Mouse (Mus musculus): Measurements from ENCODE around the gene Olfr106-ps. TPM values are rescaled to one million over a fixed set of nuclear protein-coding genes. Genes with fewer than 3 reads are reported as not detected.

Olfr106-ps gene
- not detected in 2 replicates for polyA plus RNA-seq (2014; fragmentation: Nextera tagmentation; extraction: Ambion mirVana)

DNA sequence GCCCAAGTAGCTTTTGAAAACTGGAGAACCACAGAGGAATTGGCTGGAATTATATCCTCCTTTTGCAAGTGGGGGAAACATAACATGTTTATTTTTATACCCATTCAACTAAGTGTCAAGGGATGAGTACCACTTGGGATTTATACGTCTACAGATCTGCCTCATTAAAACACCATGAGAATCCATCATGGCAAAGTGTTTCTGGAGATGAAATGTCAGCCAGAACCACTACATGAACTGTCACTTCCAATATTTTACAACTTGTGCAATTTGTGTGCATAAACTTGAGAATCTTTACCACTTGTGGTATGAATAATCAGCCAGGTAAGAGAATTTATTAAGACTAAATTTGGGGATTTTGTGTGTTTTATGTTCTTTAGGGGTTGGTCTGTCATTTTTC is at the start of gene Olfr106-ps:
Gene Olfr106-ps, plus strand, starts transcription at position 301 of the 400 bp plus-strand sequence.
- 79% methylated on average over 1 of the region's 1 CpGs for WGBS
- no peak for DNase-seq (ENCODE audit: low spot score)

DNA sequence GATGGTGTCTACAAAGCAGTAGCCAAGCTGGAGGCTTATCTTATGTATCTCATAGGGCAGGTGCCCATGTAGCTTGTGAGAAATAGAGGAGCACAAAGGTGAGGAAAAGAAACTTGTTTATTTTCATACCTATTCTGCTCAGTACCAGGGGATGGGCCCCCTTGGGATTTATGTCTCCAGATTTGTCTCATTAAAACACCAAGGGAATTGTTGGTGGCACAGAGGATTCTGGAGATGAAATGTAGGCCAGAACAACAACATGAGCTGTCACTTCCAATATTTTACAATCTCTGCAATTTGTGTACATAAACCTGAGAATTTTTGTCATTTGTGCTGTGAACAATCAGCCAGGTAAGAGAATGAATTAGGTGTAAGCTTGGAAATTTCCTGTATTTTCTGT is 30.9 kb upstream of the Olfr106-ps start, which contains the start of gene Olfr104-ps:
Gene Olfr104-ps, plus strand, starts transcription at position 301 of the 400 bp plus-strand sequence.
- Histone ChIP-seq H3K4me3 (ENCODE audit: low read depth, low read length) (no peak within 1 kb of the TSS), H3K4me1 (ENCODE audit: control insufficient read depth, insufficient read depth, low read length) (no peaks in the 10 kb centered on the region), H3K27ac (replicated peaks; ENCODE audit: low read depth, low read length) (no peak within 1 kb of the TSS), H3K9ac (ENCODE audit: low read length) (no peak within 1 kb of the TSS), H3K9me3 (ENCODE audit: control insufficient read depth, low read length) (no peaks in the 10 kb centered on the region), H3K36me3 (ENCODE audit: control insufficient read depth, insufficient read depth, low read length) (no peaks in the 10 kb centered on the region), H3K4me2 (ENCODE audit: low read depth, severe bottlenecking) (no peak within 1 kb of the TSS), H3K27me3 (ENCODE audit: control insufficient read depth, insufficient read depth, low read length) (no peaks in the 10 kb centered on the region)
- ATAC-seq (ENCODE audit: insufficient number of reproducible peaks, low FRiP score, low TSS enrichment, low read depth) (no peak), DNase-seq (ENCODE audit: low spot score) (no peak)

More for the DNA sequence above, at the start of gene Olfr106-ps:
- H3K4me2 ChIP-seq (ENCODE audit: low read depth, severe bottlenecking), result no peak within 1 kb of the TSS
- H3K4me3 ChIP-seq (ENCODE audit: low read depth, low read length), result no peak within 1 kb of the TSS
- no peaks in the 10 kb centered on the region for H3K27me3 ChIP-seq (ENCODE audit: control insufficient read depth, insufficient read depth, low read length)
- H3K36me3 ChIP-seq (ENCODE audit: control insufficient read depth, insufficient read depth, low read length), result no peaks in the 10 kb centered on the region
- no peaks in the 10 kb centered on the region for H3K9me3 ChIP-seq (ENCODE audit: control insufficient read depth, low read length)
- ATAC-seq (ENCODE audit: insufficient number of reproducible peaks, low FRiP score, low TSS enrichment, low read depth), result no peak
- H3K9ac ChIP-seq (ENCODE audit: low read length), result no peak within 1 kb of the TSS
- no peak within 1 kb of the TSS for H3K27ac ChIP-seq (replicated peaks; ENCODE audit: low read depth, low read length)
- H3K4me1 ChIP-seq (ENCODE audit: control insufficient read depth, insufficient read depth, low read length), result no peaks in the 10 kb centered on the region

DNA sequence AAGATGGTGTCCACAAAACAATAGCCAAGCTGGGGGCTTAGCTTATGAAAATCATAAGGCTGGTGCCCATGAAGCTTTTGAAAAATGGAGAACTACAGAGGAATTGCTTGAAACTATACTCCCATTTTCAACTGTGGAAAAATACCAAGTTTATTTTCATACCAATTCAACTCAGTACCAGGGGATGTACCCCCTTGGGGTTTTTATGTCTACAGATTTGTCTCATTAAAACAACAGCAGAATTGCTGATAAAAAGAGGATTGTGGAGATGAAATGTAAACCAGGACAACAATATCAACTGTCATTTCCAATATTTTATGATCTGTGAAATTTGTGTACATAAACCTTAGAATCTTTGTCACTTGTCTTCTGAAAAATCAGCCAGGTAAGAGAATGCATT is 11.5 kb upstream of the Olfr106-ps start, which contains the start of gene Olfr105-ps:
Gene Olfr105-ps, plus strand, starts transcription at position 301 of the 400 bp plus-strand sequence.
- no peaks in the 10 kb centered on the region for H3K36me3 ChIP-seq (ENCODE audit: control insufficient read depth, insufficient read depth, low read length)
- ATAC-seq (ENCODE audit: insufficient number of reproducible peaks, low FRiP score, low TSS enrichment, low read depth), result no peak
- H3K4me2 ChIP-seq (ENCODE audit: low read depth, severe bottlenecking), result no peak within 1 kb of the TSS
- H3K4me3 ChIP-seq (ENCODE audit: low read depth, low read length), result no peak within 1 kb of the TSS
- no peak within 1 kb of the TSS for H3K9ac ChIP-seq (ENCODE audit: low read length)
- H3K4me1 ChIP-seq (ENCODE audit: control insufficient read depth, insufficient read depth, low read length), result no peaks in the 10 kb centered on the region
- H3K27ac ChIP-seq (replicated peaks; ENCODE audit: low read depth, low read length), result no peak within 1 kb of the TSS
- DNase-seq (ENCODE audit: low spot score), result no peak
- no peaks in the 10 kb centered on the region for H3K9me3 ChIP-seq (ENCODE audit: control insufficient read depth, low read length)
- no peaks in the 10 kb centered on the region for H3K27me3 ChIP-seq (ENCODE audit: control insufficient read depth, insufficient read depth, low read length)

GRCm38 (mm10) chr17:37398926-37399325 is 8.7 kb downstream of the Olfr106-ps start, which contains the start of gene Olfr107:
TSS of gene Olfr107 (plus strand) at chr17:37399226.
- Histone ChIP-seq H3K9ac (ENCODE audit: low read length) (no peak within 1 kb of the TSS), H3K4me2 (ENCODE audit: low read depth, severe bottlenecking) (no peak within 1 kb of the TSS), H3K36me3 (ENCODE audit: control insufficient read depth, insufficient read depth, low read length) (no peaks in the 10 kb centered on the region), H3K27ac (replicated peaks; ENCODE audit: low read depth, low read length) (no peak within 1 kb of the TSS), H3K4me1 (ENCODE audit: control insufficient read depth, insufficient read depth, low read length) (no peaks in the 10 kb centered on the region), H3K9me3 (ENCODE audit: control insufficient read depth, low read length) (no peaks in the 10 kb centered on the region), H3K27me3 (ENCODE audit: control insufficient read depth, insufficient read depth, low read length) (no peaks in the 10 kb centered on the region), H3K4me3 (ENCODE audit: low read depth, low read length) (no peak within 1 kb of the TSS)
- ATAC-seq (ENCODE audit: insufficient number of reproducible peaks, low FRiP score, low TSS enrichment, low read depth) (no peak), DNase-seq (ENCODE audit: low spot score) (no peak)
- 83% methylated on average over 3 of the region's 3 CpGs for WGBS

DNA sequence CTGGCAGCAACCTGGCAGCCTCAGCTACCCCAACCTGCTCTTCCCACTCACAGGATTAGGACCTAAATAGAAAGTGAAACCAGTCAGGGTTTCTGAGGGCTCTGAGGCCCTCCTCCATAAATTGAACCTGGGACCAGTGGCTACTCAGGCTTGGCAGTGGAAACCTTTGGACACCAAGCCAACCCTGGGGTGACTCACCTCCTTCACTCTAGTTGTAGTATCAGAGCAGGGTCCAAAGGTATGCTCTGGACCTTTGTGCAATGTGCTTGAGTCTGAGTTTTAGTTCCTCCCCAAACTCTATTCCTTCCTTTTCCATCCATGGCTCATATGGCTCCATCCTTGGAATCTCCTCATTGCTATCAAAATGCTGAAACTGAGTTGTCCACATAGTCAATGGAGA is 23.2 kb downstream of the Olfr106-ps start:
- H3K27ac ChIP-seq (replicated peaks; ENCODE audit: low read depth, low read length), result no peak overlapping the region
- no peak overlapping the region for H3K9ac ChIP-seq (ENCODE audit: low read length)
- H3K4me2 ChIP-seq (ENCODE audit: low read depth, severe bottlenecking), result no peak overlapping the region
- no peaks in the 10 kb centered on the region for H3K4me1 ChIP-seq (ENCODE audit: control insufficient read depth, insufficient read depth, low read length)
- H3K27me3 ChIP-seq (ENCODE audit: control insufficient read depth, insufficient read depth, low read length), result no peaks in the 10 kb centered on the region
- DNase-seq (ENCODE audit: low spot score) (no peak), ATAC-seq (ENCODE audit: insufficient number of reproducible peaks, low FRiP score, low TSS enrichment, low read depth) (no peak)
- H3K36me3 ChIP-seq (ENCODE audit: control insufficient read depth, insufficient read depth, low read length), result no peaks in the 10 kb centered on the region
- no peak overlapping the region for H3K4me3 ChIP-seq (ENCODE audit: low read depth, low read length)
- no peaks in the 10 kb centered on the region for H3K9me3 ChIP-seq (ENCODE audit: control insufficient read depth, low read length)

GRCm38 (mm10) chr17:37445180-37445579 is 55.0 kb downstream of the Olfr106-ps start, which contains the start of gene Olfr108:
TSS of gene Olfr108 (plus strand) at chr17:37445480.
- H3K27ac ChIP-seq (replicated peaks; ENCODE audit: low read depth, low read length), result no peak within 1 kb of the TSS
- WGBS, result 89% methylated on average over 1 of the region's 1 CpGs

More at GRCm38 (mm10) chr17:37445180-37445579, 55.0 kb downstream of the Olfr106-ps start, which contains the start of gene Olfr108:
- H3K4me2 ChIP-seq (ENCODE audit: low read depth, severe bottlenecking), result no peak within 1 kb of the TSS
- H3K4me3 ChIP-seq (ENCODE audit: low read depth, low read length), result no peak within 1 kb of the TSS
- ATAC-seq (ENCODE audit: insufficient number of reproducible peaks, low FRiP score, low TSS enrichment, low read depth) (no peak), DNase-seq (ENCODE audit: low spot score) (no peak)
- H3K9me3 ChIP-seq (ENCODE audit: control insufficient read depth, low read length), result no peaks in the 10 kb centered on the region; the same call in 1 of the 2 replicates
- no peak within 1 kb of the TSS for H3K9ac ChIP-seq (ENCODE audit: low read length)
- no peaks in the 10 kb centered on the region for H3K27me3 ChIP-seq (ENCODE audit: control insufficient read depth, insufficient read depth, low read length)
- no peaks in the 10 kb centered on the region for H3K4me1 ChIP-seq (ENCODE audit: control insufficient read depth, insufficient read depth, low read length)
- no peaks in the 10 kb centered on the region for H3K36me3 ChIP-seq (ENCODE audit: control insufficient read depth, insufficient read depth, low read length)

Other genes with a start within 250 kb of the Olfr106-ps start
- gene Olfr93, start 228.9 kb upstream of the Olfr106-ps start, polyA plus RNA-seq (2014; fragmentation: Nextera tagmentation; extraction: Ambion mirVana), result not detected in 2 replicates
- gene Ubd, start 196.5 kb upstream of the Olfr106-ps start, polyA plus RNA-seq (2014; fragmentation: Nextera tagmentation; extraction: Ambion mirVana), result not detected in 2 replicates
- gene Olfr94, start 189.4 kb upstream of the Olfr106-ps start, polyA plus RNA-seq (2014; fragmentation: Nextera tagmentation; extraction: Ambion mirVana), result not detected in 2 replicates
- not detected in 2 replicates for gene Olfr95, start 177.3 kb upstream of the Olfr106-ps start, polyA plus RNA-seq (2014; fragmentation: Nextera tagmentation; extraction: Ambion mirVana)
- gene Olfr96, start 170.2 kb upstream of the Olfr106-ps start, polyA plus RNA-seq (2014; fragmentation: Nextera tagmentation; extraction: Ambion mirVana), result not detected in 2 replicates
- gene Olfr97, start 153.1 kb upstream of the Olfr106-ps start, polyA plus RNA-seq (2014; fragmentation: Nextera tagmentation; extraction: Ambion mirVana), result not detected in 2 replicates
- not detected in 2 replicates for gene Olfr98, start 126.6 kb upstream of the Olfr106-ps start, polyA plus RNA-seq (2014; fragmentation: Nextera tagmentation; extraction: Ambion mirVana)
- gene H2-M3, start 120.2 kb upstream of the Olfr106-ps start, polyA plus RNA-seq (2014; fragmentation: Nextera tagmentation; extraction: Ambion mirVana), result 0.95 and 1.3 TPM in 2 replicates
- not detected in 2 replicates for gene Olfr99, start 106.9 kb upstream of the Olfr106-ps start, polyA plus RNA-seq (2014; fragmentation: Nextera tagmentation; extraction: Ambion mirVana)
- not detected in 2 replicates for gene Olfr101, start 86.1 kb upstream of the Olfr106-ps start, polyA plus RNA-seq (2014; fragmentation: Nextera tagmentation; extraction: Ambion mirVana)
- gene Olfr102, start 73.3 kb upstream of the Olfr106-ps start, polyA plus RNA-seq (2014; fragmentation: Nextera tagmentation; extraction: Ambion mirVana), result not detected in 2 replicates
- not detected in 2 replicates for gene Olfr103, start 50.7 kb upstream of the Olfr106-ps start, polyA plus RNA-seq (2014; fragmentation: Nextera tagmentation; extraction: Ambion mirVana)
- not detected in 2 replicates for gene Olfr104-ps, start 30.8 kb upstream of the Olfr106-ps start, polyA plus RNA-seq (2014; fragmentation: Nextera tagmentation; extraction: Ambion mirVana)
- gene Olfr105-ps, start 11.4 kb upstream of the Olfr106-ps start, polyA plus RNA-seq (2014; fragmentation: Nextera tagmentation; extraction: Ambion mirVana), result not detected in 2 replicates
- gene Olfr107, start 8.8 kb downstream of the Olfr106-ps start, polyA plus RNA-seq (2014; fragmentation: Nextera tagmentation; extraction: Ambion mirVana), result not detected in 2 replicates
- not detected in 2 replicates for gene Olfr108, start 55.1 kb downstream of the Olfr106-ps start, polyA plus RNA-seq (2014; fragmentation: Nextera tagmentation; extraction: Ambion mirVana)
- gene Olfr109, start 68.5 kb downstream of the Olfr106-ps start, polyA plus RNA-seq (2014; fragmentation: Nextera tagmentation; extraction: Ambion mirVana), result not detected in 2 replicates
- gene H2-M2, start 93.2 kb downstream of the Olfr106-ps start, polyA plus RNA-seq (2014; fragmentation: Nextera tagmentation; extraction: Ambion mirVana), result not detected in 2 replicates
- not detected in 2 replicates for gene Olfr110, start 102.1 kb downstream of the Olfr106-ps start, polyA plus RNA-seq (2014; fragmentation: Nextera tagmentation; extraction: Ambion mirVana)
- not detected in 2 replicates for gene Olfr111, start 117.6 kb downstream of the Olfr106-ps start, polyA plus RNA-seq (2014; fragmentation: Nextera tagmentation; extraction: Ambion mirVana)
- not detected in 2 replicates for gene Olfr112, start 179.1 kb downstream of the Olfr106-ps start, polyA plus RNA-seq (2014; fragmentation: Nextera tagmentation; extraction: Ambion mirVana)
- not detected in 2 replicates for gene Olfr113, start 187.3 kb downstream of the Olfr106-ps start, polyA plus RNA-seq (2014; fragmentation: Nextera tagmentation; extraction: Ambion mirVana)
- gene Olfr114, start 202.3 kb downstream of the Olfr106-ps start, polyA plus RNA-seq (2014; fragmentation: Nextera tagmentation; extraction: Ambion mirVana), result not detected in 2 replicates
- not detected in 2 replicates for gene Olfr115, start 236.7 kb downstream of the Olfr106-ps start, polyA plus RNA-seq (2014; fragmentation: Nextera tagmentation; extraction: Ambion mirVana)
- gene Olfr116, start 236.8 kb downstream of the Olfr106-ps start, polyA plus RNA-seq (2014; fragmentation: Nextera tagmentation; extraction: Ambion mirVana), result not detected in 2 replicates

All from limb, embryonic 11.5 days (tissue).